Mouse (Mus musculus) testis, postnatal 14 days (tissue): Measurements from ENCODE around the gene Rfx6.
A peak's percentile ranks its signal among the peaks of the same experiment; 100 is the strongest.

ENCODE experiments used
- DNase-seq: peaks from one replicate; pipeline ENCODE4 v3.0.0; 2021; ENCODE audit warnings: low spot score

The Rfx6 gene

GRCm38 (mm10) chr10:51677548-51678250 lies at the start of gene Rfx6:
Rfx6 (plus strand) TSS chr10:51677756.
- peak; percentile 23 for DNase-seq

DNA sequence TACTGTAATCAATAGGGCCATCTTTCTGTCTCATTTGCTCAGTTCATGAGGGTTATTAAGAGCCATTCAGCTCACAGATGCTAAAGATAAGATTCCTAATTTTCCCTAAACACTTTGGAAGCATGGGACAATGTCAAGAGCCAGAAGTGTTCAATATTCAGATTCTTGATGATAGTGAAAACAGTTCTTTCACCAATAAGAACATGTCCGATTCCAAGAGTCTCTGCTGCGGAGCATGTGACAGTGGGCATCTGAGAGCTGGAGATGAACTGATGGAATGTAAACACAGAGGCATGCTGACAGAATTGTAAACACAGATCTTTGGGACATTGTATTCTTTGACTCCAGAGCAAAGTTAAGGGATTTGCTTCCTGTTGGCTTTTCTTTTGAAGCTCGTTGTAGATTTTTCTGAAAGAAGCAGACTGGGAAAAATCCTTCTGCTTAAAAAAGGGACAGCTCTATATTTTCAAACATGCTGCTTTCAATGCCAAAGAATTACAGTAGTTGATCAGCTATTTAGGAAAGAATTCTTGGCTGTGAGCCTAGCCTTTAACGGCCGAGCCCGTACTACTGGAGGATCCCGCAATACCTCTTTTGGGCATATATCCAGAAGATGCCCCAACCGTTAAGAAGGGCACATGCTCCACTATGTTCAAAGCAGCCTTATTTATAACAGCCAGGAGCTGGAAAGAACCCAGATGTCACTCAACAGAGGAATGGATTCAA lies 46.0 kb upstream of the Rfx6 start, which contains the start of gene Gprc6a:
Gene Gprc6a, minus strand, starts transcription at position 51 of the 726 bp plus-strand sequence.
- DNase-seq, result no peak

DNA sequence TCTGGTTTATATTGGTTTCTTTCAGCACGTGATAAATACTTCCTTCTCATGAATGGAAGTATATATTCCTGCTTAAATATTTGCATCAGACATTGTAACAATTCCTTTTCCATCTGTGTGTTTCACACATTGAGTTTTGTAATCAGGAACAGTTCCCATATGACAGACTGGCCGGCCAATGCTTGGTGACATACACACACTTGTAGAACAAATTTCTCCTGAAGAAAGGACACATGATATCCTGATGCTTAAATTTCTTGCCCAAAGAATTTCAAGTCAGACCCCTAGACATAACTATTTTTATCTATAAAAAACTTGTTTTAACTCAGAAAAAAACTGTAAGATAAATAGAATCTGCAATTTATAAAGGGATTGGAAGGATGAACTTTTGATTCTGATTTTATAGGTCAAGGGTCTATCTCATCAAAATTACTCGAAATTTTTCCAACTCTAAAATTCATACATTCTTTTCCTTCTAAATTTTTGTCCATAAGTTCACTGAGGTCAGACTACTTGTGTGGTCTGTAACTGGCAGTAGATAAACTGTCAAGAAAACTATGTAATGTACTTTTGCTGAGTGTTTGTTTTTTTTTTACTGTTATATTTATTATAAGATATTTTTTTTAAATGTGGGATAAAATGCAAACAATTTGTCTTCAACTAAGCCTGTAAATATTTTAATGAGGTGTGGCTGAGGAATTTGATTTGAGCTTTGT lies 27.9 kb upstream of the Rfx6 start:
- DNase-seq, result no peak

DNA sequence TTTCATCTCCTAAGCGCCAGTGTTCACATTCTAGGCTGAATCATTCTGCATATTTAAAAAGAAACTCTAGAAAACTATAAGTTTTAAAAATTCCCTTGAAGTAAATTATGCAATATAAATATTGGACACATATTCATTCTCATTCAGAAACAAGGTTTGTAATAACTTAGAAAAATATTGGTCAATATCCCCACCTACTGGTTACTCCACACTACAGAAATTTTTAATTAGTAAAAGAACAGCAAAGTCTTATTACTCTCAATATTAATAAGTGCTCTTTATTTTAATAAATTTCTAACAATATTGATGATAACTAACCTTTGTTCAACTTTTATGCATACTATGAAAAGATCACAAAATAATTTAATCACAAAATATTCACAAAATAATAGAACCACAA lies 20.2 kb upstream of the Rfx6 start:
- no peak for DNase-seq

- no peak for DNase-seq
These were observed 8.2 kb upstream of the Rfx6 start for GRCm38 (mm10) chr10:51669334-51669733.

GRCm38 (mm10) chr10:51671583-51671982 lies 6.0 kb upstream of the Rfx6 start:
- no peak for DNase-seq

GRCm38 (mm10) chr10:51672082-51672779 lies 5.3 kb upstream of the Rfx6 start:
- DNase-seq, result no peak

DNA sequence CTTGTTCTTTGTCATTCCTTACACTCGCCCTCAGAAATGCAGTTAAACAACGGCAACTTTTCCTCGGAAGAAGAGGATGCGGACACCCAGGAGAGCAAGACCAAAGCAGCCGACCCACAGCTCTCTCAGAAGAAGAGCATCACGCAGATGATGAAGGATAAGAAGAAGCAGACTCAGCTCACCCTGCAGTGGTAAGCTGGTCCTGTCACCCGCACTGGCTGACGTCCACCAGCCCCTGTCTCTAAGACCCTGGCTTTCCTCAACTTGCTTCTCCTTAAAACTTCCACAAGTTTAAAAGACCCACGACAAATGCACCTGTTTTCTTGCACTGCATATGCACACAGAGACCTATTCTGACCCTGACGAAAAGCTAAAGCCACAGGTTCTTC lies 689 bp downstream of the Rfx6 start:
- no peak for DNase-seq

DNA sequence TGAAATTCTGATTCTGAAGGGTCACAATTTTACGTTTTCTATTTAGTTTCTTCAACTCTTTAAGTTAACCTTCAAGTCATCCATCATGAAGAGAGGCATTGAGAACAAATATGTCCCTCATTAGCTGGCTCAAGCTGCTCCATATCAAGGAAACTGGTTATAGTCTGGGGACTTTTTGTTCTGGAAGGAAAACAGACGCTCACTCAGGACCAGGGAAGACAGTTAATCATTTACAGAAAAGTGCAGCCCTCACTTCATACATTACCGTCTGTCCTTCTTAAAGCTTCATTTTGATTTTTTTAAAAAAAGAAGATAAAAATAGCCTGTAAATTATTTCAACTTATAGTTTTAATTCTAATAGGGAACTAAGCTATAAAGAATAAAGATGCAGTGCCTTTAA lies 43.3 kb downstream of the Rfx6 start:
- DNase-seq, result no peak

GRCm38 (mm10) chr10:51761436-51761835 lies 83.9 kb downstream of the Rfx6 start:
- DNase-seq, result no peak

DNA sequence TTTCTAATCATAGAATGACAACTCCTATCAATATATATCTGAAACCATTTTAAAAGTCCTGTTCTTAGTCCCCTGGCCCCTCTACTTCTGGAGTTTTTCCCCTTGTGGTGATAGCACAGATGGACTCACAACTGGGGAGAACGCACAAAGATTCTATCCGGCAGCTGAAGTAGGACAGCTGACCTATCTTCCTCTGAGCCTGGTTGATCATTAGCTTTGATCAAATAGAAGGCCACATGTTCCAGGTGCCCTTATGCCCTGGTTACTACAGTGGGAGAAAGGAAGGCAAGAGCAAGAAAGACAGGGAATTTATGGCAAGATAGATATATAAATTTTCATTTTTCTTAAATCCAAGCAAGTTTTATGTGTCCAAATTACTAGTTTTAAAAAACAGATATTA lies 85.7 kb downstream of the Rfx6 start:
- no peak for DNase-seq

DNA sequence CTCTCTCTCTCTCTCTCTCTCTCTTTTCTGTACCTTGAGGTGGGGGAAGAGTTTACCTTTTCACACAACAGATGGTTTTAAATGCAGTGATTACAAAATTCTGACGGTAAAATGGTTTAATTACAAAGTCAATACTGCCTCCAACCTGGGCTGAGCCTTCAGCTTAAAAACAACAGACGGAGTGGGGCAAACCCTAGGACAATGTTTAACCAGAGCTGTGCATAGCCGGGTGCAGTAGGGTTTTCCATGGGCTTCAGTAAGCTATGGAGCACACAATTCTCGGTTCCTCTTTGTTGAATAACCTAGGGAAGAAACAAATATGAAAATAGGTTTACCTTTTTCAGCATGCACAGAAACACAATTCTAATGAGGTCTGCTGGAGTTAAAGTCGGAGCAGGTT lies 90.9 kb downstream of the Rfx6 start:
- no peak for DNase-seq

DNA sequence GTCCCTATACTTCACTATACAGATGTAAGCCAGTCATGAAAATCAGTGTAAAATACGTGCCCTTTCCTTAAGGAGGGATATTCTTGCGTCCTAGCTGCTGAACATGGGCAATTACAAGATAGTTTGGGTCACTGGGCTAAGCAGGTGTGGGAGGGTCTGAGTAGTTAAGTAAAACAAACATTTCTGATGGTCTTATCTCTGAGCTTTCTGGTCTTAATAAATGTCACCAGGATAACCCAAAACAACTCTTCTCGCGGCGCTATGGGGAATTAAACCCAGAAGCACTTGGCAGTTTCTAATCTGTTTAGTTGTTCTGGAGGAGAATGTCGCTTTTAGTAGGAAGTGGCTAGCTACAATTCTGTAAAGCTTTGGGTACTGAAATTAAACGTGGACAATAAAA lies 91.7 kb downstream of the Rfx6 start:
- DNase-seq, result no peak

DNA sequence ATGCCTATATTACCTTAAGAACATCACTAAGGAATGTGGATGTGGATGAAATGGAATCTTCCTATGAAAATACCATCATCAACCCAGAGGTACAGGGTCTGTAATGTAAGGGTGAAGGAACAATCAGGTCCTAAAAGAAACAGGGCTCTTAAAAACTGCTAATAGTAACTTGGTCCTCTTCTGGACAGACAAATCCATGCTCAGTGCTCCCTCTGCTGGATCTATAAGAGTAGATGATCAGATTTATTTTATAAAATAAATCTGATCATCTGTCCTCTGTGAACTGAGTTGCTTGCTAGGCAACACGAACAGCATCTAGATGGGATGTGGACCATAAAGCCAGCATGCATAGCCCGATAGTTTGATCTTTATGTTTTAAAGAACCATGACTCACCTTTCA lies 102.1 kb downstream of the Rfx6 start:
- no peak for DNase-seq
